Mouse (Mus musculus) kidney, postnatal 14 days (tissue): ENCODE data around the gene Lef1.

Experiments
- DNase-seq: peaks from one replicate; pipeline ENCODE4 v3.0.0; 2022; ENCODE audit warnings: mixed read lengths

Lef1 gene

GRCm38 (mm10) chr3:131144250-131144649 is 34.0 kb downstream of the Lef1 start:
- no peak for DNase-seq

GRCm38 (mm10) chr3:131152921-131153320 is 42.6 kb downstream of the Lef1 start:
- no peak for DNase-seq

DNA sequence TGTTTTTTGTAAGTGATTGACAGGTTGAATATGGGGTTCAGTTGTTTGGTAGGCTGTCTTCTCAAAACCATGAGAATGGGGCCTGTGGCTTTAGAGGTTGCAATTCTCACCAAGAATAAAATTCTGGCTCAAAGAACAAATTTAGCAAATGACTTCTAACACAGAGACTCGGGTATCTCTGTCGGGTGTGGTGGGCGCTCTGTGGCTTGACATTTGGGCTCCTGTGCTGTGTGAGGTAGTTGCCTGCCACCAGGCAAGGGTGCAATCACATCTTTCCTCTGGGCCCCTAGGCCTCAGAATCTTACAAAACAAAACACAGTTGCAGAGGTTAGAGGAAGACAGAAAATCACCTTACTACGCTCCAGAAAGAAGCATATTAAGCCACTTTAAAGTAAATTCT is 43.6 kb downstream of the Lef1 start:
- DNase-seq, result no peak

- DNase-seq, result no peak
Measured at GRCm38 (mm10) chr3:131154576-131154975, 44.3 kb downstream of the Lef1 start.

GRCm38 (mm10) chr3:131155066-131155465 is 44.8 kb downstream of the Lef1 start:
- DNase-seq, result no peak

DNA sequence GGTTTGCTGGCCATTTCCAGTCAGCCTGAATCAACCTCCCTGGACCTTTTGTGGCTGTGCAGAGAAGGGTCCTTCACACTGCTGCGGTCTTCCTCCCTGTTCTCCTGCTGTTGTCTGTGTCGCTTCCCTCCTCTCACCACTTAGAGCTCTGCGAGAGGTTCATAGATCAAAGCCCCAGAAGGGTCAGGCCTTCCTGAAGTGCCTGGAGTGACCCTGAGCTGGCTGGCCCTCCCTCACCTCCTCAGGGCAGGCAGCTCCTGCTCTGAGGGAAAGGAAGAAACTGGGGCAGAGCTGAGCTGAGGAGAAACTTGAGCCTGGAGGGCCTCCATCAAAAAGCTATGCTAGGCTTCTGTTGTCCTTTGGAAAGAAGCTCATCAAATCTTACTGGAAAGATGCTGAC is 45.4 kb downstream of the Lef1 start:
- no peak for DNase-seq

DNA sequence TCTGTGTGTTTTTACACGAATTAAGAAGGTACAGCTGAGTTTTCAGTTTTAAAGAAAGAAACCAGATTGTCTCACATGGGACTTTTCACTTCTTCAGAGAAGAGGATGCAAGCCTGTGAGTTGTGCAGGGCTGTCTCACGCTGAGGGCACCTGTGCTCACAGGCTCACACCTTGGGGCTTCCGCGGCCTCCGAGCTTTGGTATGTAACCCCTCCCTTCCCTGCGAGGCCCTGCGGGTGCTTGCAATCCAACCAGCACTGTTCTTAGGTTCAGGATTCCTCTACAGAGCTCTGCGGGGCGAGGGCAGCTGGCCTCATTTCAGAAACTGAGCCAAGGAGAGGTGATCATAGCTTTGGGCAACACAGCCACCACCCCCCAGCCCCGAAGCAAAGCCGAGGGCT is 46.1 kb downstream of the Lef1 start:
- no peak for DNase-seq

GRCm38 (mm10) chr3:131157471-131157870 is 47.2 kb downstream of the Lef1 start:
- no peak for DNase-seq

GRCm38 (mm10) chr3:131159204-131159760 is 49.0 kb downstream of the Lef1 start:
- DNase-seq, result no peak

DNA sequence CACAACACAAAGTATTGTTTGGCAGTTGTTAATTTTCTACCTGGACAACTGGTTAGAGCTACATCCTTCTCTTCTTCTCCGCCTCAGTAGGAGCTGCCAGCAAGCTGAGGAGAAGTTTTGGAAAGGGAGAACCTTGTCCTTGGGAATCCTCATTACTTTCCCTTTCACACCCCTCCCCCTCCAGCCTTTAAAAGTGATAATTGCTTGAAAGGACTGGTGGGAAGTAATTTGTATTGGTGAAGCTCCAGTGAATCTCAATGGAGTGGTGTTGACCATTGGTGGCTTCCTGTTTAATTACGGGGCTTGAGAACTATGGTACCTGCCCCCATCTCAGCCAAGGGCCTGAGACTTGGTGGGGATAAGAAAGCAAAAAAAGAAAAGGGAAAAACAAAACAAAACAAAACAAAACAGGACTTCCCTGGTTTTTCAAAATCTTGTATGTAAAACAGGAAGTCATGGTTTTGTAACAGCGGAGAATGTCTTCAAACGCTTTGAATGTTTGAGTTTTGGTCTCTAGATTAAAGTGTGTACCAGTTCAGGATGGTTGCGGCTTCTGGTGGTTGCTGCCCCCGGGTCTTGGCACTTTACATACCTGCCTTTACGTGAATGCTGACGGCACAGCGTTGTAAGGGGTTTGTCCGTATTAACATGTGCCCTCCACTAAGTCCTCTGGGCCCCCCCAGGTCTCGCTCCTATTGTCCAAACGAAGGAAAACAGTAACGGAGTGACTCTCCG is 49.8 kb downstream of the Lef1 start:
- no peak for DNase-seq

DNA sequence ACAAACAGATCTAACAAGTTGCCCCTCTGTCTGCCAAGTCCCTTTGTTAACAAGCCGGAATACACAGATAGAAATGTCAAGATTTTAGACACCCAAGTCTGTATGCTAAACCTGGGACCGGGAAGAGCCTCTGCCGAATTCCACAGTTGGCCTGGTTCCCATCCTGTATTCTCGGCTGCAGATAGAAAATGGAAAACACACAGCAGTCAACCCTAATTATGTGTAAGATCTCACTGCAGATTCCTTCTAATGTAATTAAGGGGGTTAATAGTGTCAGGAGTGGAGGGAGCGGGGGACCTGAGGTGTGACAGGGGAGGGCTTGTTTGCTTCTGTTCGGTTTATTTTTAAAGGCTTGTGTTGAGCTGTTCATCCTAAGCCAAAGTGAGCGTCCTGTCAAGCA is 50.6 kb downstream of the Lef1 start:
- DNase-seq, result no peak

GRCm38 (mm10) chr3:131167731-131168130 is 57.5 kb downstream of the Lef1 start:
- DNase-seq, result no peak

GRCm38 (mm10) chr3:131169161-131169560 is 58.9 kb downstream of the Lef1 start:
- no peak for DNase-seq

DNA sequence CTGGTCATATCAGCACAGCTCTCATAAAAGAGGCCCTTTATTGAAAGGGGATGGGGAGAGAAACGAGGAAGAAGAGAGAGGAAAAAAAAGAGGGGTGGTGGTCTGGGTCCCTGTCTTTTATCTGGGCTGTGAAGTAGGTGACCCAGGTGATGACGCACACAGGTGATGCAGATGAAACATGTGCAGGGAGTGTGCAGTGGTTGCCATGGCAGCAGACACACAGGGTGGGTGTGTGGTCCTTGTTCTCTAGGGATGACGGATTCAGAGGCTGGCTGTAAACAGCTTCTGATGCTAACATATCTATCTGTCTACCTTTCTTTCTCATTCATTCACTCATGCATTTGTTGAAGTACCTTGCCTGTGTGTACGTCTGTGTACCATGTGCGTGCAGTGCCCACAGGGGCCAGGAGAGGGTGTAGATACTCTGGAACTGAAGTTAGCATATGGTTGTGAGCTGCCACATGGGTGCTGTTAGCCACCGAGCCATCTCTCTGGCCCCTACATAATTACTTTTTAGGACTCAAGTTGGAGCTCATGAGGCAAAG is 59.9 kb downstream of the Lef1 start:
- no peak for DNase-seq

GRCm38 (mm10) chr3:131171292-131171960 is 61.2 kb downstream of the Lef1 start:
- DNase-seq, result no peak

GRCm38 (mm10) chr3:131172293-131172692 is 62.0 kb downstream of the Lef1 start:
- no peak for DNase-seq

DNA sequence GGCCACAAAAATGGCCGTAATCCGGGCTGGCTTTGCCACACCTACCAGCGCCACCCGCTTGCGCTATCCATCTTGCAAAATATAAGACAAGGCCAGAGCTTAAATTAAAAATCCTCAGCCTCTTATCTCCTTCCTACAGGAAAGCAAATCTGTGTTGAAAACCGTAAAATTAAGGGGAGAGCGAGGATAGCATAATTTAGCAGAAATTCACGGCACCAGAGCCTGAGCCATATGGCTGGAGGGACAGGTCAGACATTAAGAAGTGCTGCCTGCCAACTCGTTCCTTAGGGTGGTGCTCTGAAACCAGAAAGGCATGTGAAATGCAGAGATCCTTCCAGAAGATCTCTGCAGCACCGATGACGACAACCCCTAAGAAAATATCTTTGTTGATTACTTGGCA is 70.7 kb downstream of the Lef1 start:
- no peak for DNase-seq

GRCm38 (mm10) chr3:131182158-131182557 is 71.9 kb downstream of the Lef1 start:
- no peak for DNase-seq

- DNase-seq, result no peak
Measured at GRCm38 (mm10) chr3:131186193-131186592, 75.9 kb downstream of the Lef1 start.

GRCm38 (mm10) chr3:131190239-131190638 is 80.0 kb downstream of the Lef1 start:
- no peak for DNase-seq

- DNase-seq, result no peak
Measured at GRCm38 (mm10) chr3:131190671-131191367, 80.5 kb downstream of the Lef1 start.

DNA sequence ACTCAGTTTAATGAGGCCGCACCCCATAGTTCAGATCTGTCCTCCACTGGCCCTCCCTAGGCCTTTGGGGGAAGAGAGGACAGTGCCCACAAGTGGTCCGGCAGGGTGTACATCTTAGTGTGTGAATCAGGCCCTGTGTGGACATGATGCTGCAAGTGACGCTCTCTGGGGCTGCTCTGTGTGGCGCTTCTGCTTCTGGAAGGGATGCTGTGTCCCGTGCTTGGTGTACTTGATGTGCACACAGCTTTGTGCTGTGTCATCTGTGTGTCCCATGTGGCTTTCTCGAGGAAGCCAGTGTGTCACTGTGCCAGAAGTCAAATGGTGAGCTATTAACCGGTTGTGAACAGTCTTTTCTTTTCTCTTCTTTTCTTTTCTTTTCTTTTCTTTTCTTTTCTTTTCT is 81.2 kb downstream of the Lef1 start:
- no peak for DNase-seq

DNA sequence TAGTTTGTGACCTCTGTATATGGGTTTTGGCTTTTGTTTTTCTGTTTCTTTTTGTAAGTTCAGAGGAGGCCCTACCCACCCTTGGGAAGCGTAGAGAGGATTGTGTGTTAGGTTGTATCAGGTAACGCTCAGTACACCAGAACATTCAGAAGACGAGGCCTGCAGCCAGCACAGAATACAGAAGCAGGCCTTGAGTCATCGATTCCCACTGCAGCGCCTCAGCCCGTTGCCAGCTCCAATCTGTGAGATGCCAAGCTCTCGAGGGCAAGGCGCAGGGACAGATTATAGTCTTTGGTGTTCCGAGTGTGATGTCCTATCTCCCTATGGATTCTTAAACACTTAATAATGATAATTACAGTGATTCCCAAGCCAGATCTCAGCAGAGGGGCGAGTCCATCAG is 85.8 kb downstream of the Lef1 start:
- DNase-seq, result no peak
